Mouse (Mus musculus) kidney, postnatal 25 days (tissue): ENCODE results near the gene Adgrl2.

Experiments
- DNase-seq, 2 experiments: peaks; one replicate each; pipeline ENCODE4 v3.0.0; 2021; ENCODE audit warnings: mixed read lengths in 2 of 2

The Adgrl2 gene

DNA sequence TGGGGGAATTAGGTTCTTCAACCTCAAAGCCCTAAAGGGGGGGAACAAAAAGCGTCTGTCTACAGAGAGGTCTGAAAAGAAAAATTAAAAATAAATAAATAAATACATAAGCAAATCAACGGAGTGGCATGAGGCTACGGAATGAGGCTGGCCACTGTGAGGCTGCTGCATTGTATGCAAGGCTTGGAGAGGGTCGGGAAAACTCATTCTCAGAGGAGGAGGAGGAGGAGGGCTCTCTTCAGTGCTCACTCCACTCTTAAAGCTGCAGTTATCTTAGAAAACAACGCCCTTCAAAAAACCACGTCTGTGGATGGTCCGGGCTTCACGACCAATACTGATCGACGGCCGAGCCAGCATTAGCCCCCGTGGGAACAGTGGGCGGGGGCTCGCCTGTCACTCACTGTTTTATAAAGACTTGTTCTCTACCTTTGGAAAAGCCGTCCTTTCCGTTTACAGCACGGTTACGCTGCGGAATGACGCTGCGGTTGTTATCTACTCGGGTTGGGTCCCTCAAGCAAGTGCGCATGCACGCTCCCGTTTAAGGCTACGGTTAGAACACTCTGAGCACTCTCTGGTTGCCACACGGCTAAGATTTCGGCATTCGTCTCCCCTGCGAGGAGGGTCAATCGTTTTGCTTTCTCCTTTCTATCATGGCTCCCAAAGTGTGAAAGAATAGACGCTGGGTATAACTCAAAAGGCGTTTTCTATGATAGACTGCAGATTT, 170.9 kb downstream of the Adgrl2 start:
- DNase-seq = no peak

DNA sequence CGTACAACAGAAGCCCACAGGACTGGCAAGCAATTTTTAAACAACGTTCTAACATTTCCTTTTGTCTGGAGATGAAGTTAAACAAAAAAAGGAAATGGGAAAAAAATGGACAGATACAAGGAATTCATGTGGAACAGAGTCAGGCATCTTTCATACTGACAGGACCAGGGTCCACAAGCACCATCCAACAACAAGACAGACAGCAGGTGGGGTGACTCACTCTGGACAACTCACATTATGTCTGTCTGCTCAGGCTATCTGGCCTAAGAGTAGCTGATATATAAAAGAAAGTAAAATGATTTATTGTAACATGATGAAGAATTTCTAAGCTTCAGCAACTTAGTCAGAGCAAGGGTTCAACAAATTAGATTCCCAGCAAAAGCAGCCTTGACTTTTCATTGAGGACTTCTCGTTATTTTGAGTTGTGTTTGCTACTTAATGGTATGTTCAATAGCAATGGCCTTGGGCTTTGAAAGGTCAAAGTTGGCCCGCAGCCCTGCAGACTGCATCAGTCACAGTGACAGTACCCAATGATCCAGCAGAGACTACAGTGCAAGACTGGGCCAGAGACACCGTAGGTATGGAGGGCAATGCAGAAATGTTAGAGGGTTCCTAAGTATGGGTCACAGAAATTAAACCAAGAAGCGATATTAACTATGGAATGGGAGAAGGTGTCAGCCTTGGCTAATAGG, 171.8 kb downstream of the Adgrl2 start:
- no peak for DNase-seq

DNA sequence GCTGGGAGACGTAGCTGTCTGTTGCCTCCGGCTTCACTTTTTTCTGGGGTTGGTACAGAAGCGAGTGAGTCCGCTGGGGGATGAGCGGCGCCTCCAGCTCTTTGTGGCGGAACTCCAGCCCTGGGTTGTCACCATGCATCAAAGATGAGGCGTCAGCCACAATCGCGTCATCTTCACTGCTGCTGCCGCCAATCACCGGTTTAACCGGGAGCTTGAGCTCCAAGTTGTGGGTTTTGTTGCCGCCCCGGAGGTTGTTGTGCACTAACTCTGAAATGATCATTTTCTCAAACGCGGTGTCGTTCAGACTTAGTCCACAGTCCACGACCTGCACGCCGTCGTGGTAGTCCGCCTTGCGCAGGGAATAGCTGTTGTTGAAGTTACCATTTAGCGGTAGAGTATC, 172.9 kb downstream of the Adgrl2 start:
- DNase-seq = no peak

DNA sequence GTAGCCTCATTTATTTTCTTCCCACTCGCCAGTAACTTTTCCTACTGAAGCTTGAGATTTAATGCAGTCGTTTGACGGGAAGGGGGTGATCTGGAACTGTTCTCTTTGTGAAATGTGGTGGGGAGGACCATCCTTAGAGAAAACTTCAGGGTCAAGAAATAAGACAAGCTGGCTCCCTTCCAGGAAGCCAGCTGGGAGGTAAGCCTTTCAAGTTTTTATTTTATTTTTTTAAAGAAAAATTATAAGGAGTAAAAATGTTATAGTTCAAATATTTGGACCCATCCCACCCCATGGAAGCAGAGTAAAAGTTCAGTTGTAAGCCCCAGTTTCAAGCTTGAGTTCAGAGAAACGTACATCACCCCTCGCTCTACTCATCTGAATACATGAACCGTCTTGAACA, 177.2 kb downstream of the Adgrl2 start:
- DNase-seq = no peak

DNA sequence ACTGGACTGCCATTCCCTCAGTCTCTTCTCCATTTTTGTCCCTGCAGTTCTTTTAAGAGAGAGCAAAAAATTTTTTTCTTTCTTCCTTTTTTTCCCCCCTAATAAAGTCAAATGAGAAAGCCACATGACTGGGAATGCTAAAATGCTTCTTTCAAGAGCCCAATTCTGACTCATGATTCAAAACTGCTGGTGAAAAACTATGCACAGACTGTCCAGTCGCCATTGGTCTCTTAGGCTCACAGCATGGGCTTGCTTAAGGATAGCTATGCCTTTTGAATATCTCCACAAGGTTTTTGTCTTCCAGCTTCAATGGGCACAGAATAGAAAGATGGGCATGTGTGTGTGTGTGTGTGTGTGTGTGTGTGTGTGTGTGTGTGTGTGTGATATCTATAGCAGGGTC, 178.3 kb downstream of the Adgrl2 start:
- DNase-seq = no peak

DNA sequence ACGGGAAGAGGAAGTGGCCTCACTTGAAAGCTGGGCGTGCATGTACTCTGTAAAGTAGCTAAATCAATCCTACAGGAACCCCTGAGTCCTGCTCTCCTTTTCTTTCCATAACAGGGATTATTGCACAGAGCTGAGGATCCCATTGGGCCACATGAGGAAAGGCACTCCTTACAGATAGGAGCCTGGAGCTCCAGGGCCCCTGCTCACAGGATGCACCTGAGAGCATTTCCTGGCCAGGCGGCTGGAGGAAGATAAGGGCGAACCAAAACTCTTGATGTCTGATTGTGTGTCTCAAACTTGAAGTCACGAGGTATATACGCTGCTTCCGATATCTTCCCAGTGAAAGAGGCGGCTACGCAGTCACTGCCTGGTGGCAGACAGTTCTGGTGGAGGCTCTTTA, 183.4 kb downstream of the Adgrl2 start:
- DNase-seq = no peak

DNA sequence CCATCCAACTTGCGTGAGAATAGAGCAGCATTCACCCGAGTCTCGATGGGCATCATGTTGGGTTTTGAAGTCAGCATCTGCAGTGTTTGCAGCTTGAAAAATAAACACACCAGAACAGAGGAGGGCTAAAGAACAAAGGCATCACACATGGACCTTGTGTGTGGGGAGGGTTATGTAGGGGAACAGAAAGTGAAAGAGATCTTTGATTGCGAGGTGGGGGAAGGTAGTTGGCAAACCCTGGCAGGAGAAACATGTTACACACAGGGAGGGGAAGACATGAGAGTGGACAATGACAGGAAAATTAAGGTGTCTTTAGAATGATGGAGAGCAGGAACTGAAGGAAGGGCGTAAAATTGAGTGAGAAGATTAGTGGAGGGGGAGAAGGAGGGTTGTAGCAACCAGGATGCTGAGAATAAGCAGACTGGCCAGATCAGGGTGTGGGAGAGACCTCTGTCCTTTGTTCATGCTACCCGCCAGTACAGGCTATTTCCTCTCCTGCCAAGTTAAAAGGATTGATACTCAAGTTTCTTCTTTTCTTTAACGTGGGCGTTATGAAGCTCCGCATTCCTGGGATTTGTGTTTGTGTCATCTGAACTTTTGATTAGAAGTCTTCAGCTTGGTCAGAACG, 197.0 kb downstream of the Adgrl2 start:
- no peak for DNase-seq

DNA sequence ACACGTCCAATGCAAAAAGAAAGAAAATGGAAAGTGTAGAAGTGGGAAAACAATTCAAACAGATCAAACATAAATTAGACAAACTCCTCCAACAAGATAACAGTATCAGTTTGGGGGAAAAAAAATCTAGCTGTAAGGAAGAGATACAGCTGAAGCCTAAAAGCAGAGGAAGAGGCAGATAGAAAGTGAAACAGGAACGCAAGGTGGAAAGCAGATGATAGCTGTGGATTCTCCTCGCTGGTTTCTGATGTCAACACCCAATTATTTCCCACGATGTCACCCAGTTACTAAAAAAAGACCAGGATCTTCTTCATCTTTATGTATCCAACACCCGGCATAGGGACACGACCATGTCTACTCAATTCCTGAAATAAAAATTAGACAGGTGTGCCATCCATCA, 220.0 kb downstream of the Adgrl2 start:
- DNase-seq = no peak
